19 mouse cellular contexts compared by ENCODE assay signal in genomic region chr1:156193292-156193691, GRCm38 (mm10). TPM values are rescaled to one million over a fixed set of nuclear protein-coding genes. Genes with fewer than 3 reads are reported as not detected.
DNase-seq lines count a peak whose midpoint lies in the region; ATAC-seq and TF ChIP-seq lines count a peak whose summit lies in the region.
"Had no signal": no experiment of that assay in that cellular context is flagged by ENCODE, and none has a peak within 500 bp of the region (broad histone marks: within the 10 kb centered on the region; RNA-seq: fewer than 3 reads in every experiment).

No protein-coding gene starts in this region.

- no peaks in the 10 kb centered on the region for H3K36me3 ChIP-seq in lung, embryonic 14.5 days (ENCODE audit: insufficient read depth)
- no peaks in the 10 kb centered on the region for H3K36me3 ChIP-seq in forebrain, embryonic 16.5 days (ENCODE audit: control insufficient read depth, insufficient read depth)
- no peaks in the 10 kb centered on the region for H3K36me3 ChIP-seq in midbrain, embryonic 16.5 days (ENCODE audit: control insufficient read depth, insufficient read depth, low read length)
- H3K36me3 ChIP-seq: kidney, embryonic 15.5 days; limb, embryonic 15.5 days had no signal

- H3K4me2 ChIP-seq in lung, embryonic 14.5 days = no peak overlapping the region
- no peak overlapping the region for H3K4me2 ChIP-seq in forebrain, embryonic 16.5 days (ENCODE audit: low read length)
- H3K4me2 ChIP-seq in midbrain, embryonic 16.5 days (ENCODE audit: low read length) = no peak overlapping the region
- H3K4me2 ChIP-seq: kidney, embryonic 15.5 days; limb, embryonic 15.5 days had no signal

- no peaks in the 10 kb centered on the region for H3K27me3 ChIP-seq in lung, embryonic 14.5 days (ENCODE audit: insufficient read depth, low read length)
- no peaks in the 10 kb centered on the region for H3K27me3 ChIP-seq in forebrain, embryonic 16.5 days (replicated peaks; ENCODE audit: control insufficient read depth, insufficient read depth, low read length)
- H3K27me3 ChIP-seq in midbrain, embryonic 16.5 days (ENCODE audit: control insufficient read depth, insufficient read depth, low read depth, low read length) = no peaks in the 10 kb centered on the region
- H3K27me3 ChIP-seq: limb, embryonic 15.5 days had no signal

- peaks cover 8% of the 10 kb centered on the region; the same call in 1 of the 2 replicates for H3K4me1 ChIP-seq in lung, embryonic 14.5 days (ENCODE audit: insufficient read depth)
- H3K4me1 ChIP-seq in lung, adult 2 months (ENCODE audit: control insufficient read depth, insufficient read depth, low read length) = no peaks in the 10 kb centered on the region
- H3K4me1 ChIP-seq in forebrain, embryonic 16.5 days (replicated peaks; ENCODE audit: control insufficient read depth, insufficient read depth, low read length) = peaks cover 13% of the 10 kb centered on the region
- peaks cover 7% of the 10 kb centered on the region; the same call in 1 of the 2 replicates for H3K4me1 ChIP-seq in midbrain, embryonic 16.5 days (ENCODE audit: control insufficient read depth, insufficient read depth, low read length)

- TF ChIP-seq CTCF in lung, embryonic 14.5 days (IDR thresholded peaks at IDR 0.05; ENCODE audit: low read depth) = no peak
- TF ChIP-seq CTCF in lung, adult 2 months (IDR thresholded peaks at IDR 0.05; ENCODE audit: insufficient read depth, low read length) = no peak
- TF ChIP-seq CTCF in brain, embryonic 14.5 days (IDR thresholded peaks at IDR 0.05; ENCODE audit: borderline replicate concordance, extremely low read depth, insufficient read depth, insufficient read length) = no peak

- H3K9ac ChIP-seq in lung, embryonic 14.5 days = no peak overlapping the region
- no peak overlapping the region for H3K9ac ChIP-seq in forebrain, embryonic 16.5 days (replicated peaks; ENCODE audit: low read depth, low read length)
- H3K9ac ChIP-seq in midbrain, embryonic 16.5 days (ENCODE audit: low read depth, low read length) = no peak overlapping the region
- H3K9ac ChIP-seq: kidney, embryonic 15.5 days; limb, embryonic 15.5 days had no signal

- peak; percentile 86 for ATAC-seq in lung, embryonic 14.5 days (ENCODE audit: insufficient read depth)
- ATAC-seq in forebrain, embryonic 16.5 days = peak; percentile 60
- peak; percentile 68 for ATAC-seq in midbrain, embryonic 16.5 days
- ATAC-seq: inflammation-experienced regulatory T-cells, adult 6 months had no signal

- DNase-seq in lung, embryonic 14.5 days = peak; percentile 78
- DNase-seq in lung, adult 2 months = no peak
- DNase-seq in brain, embryonic 14.5 days (ENCODE audit: low read depth) = peak; percentile 69
- no peak for DNase-seq in urinary bladder, postnatal 14 days (ENCODE audit: low spot score)
- DNase-seq in heart, adult 8-10 months (ENCODE audit: low spot score) = no peak
- DNase-seq: cerebellum, postnatal 10 days; gastrocnemius, postnatal 10 days; heart, adult 2 months; heart, postnatal 10 days; layer of hippocampus, postnatal 36 days; right cerebral cortex, postnatal 25 days had no signal

- H3K9me3 ChIP-seq in lung, embryonic 14.5 days (ENCODE audit: low read depth, low read length) = no peaks in the 10 kb centered on the region
- H3K9me3 ChIP-seq in forebrain, embryonic 16.5 days (ENCODE audit: control insufficient read depth, low read length) = no peaks in the 10 kb centered on the region
- H3K9me3 ChIP-seq in midbrain, embryonic 16.5 days (replicated peaks; ENCODE audit: control insufficient read depth, low read length, poor library complexity, severe bottlenecking) = no peaks in the 10 kb centered on the region
- H3K9me3 ChIP-seq: kidney, embryonic 15.5 days; limb, embryonic 15.5 days had no signal

- H3K27ac ChIP-seq in lung, embryonic 14.5 days (ENCODE audit: low read depth) = no peak overlapping the region
- H3K27ac ChIP-seq in forebrain, embryonic 16.5 days (ENCODE audit: low read length) = no peak overlapping the region
- no peak overlapping the region for H3K27ac ChIP-seq in midbrain, embryonic 16.5 days (ENCODE audit: low read length)
- H3K27ac ChIP-seq: heart, adult 2 months; kidney, embryonic 15.5 days; limb, embryonic 15.5 days had no signal

- H3K4me3 ChIP-seq in lung, embryonic 14.5 days (ENCODE audit: low read depth, low read length) = no peak overlapping the region
- H3K4me3 ChIP-seq in lung, adult 2 months (replicated peaks; ENCODE audit: extremely low read depth, low read depth, low read length) = no peak overlapping the region
- H3K4me3 ChIP-seq in forebrain, embryonic 16.5 days (replicated peaks; ENCODE audit: low read length) = no peak overlapping the region
- H3K4me3 ChIP-seq in midbrain, embryonic 16.5 days (ENCODE audit: low read depth, low read length) = no peak overlapping the region
- H3K4me3 ChIP-seq: heart, adult 2 months; kidney, embryonic 15.5 days; limb, embryonic 15.5 days; myocyte had no signal

- no peak for TF ChIP-seq POLR2A in lung, adult 2 months (IDR thresholded peaks at IDR 0.05; ENCODE audit: borderline replicate concordance, extremely low read depth, low read depth, low read length)
- no peak for TF ChIP-seq POLR2A in brain, embryonic 14.5 days (IDR thresholded peaks at IDR 0.05; ENCODE audit: borderline replicate concordance, extremely low read depth, insufficient read depth, insufficient read length, poor library complexity, severe bottlenecking)

- 41% methylated on average over 7 of the region's 7 CpGs for WGBS in lung, embryonic 14.5 days
- 63% methylated on average over 7 of the region's 7 CpGs for WGBS in lung, adult 2 months
- WGBS in forebrain, embryonic 16.5 days = 29% methylated on average over 7 of the region's 7 CpGs
- 35% methylated on average over 7 of the region's 7 CpGs for WGBS in midbrain, embryonic 16.5 days

RNA-seq across cellular contexts. Expression of gene Fam163a, which starts 11.5 kb away (rescaled TPM):
- 1.0 and 1.2 TPM in 2 replicates for polyA plus RNA-seq in lung, embryonic 14.5 days (2014; fragmentation: Nextera tagmentation; extraction: Ambion mirVana)
- polyA plus RNA-seq in lung, adult 2 months (2012; rRNA removed) = 0.07 and 0.10 TPM in 2 replicates
- polyA plus RNA-seq in brain, embryonic 14.5 days (2012; rRNA removed) = 1.7 and 4.0 TPM in 2 replicates
- polyA plus RNA-seq in forebrain, embryonic 16.5 days (2015; fragmentation: Nextera tagmentation; extraction: Ambion mirVana) = 1.7 and 2.6 TPM in 2 replicates
- 5.7 and 5.9 TPM in 2 replicates for polyA plus RNA-seq in midbrain, embryonic 16.5 days (2015; fragmentation: Nextera tagmentation; extraction: Ambion mirVana)
- total RNA-seq in heart, adult 8-10 months (2022) = under 1 TPM; 0.05 to 0.19 (median 0.09) TPM
- total RNA-seq: heart, adult 2 months; megakaryocyte, adult 5-6 weeks had no signal
- polyA plus RNA-seq: C2C12; inflammation-experienced regulatory T-cells, adult 6 months; myocyte had no signal

Comparison
In these comparisons a context has a peak if more than half of its experiments do, and no peak if none do; other contexts are left out.
1. DNase-seq: peak in lung, embryonic 14.5 days (single experiment) and brain, embryonic 14.5 days (single experiment); none in lung, adult 2 months (single experiment), urinary bladder, postnatal 14 days (single experiment) and heart, adult 8-10 months (single experiment).
2. Peak in every context shown above with its lines, with median percentiles within 50 percentile points of each other: ATAC-seq.